Mouse (Mus musculus): Measurements from ENCODE around the gene Gm6793.

Gm6793 gene

GRCm38 (mm10) chr8:111984511-111984910 lies 30.3 kb downstream of the Gm6793 start:
- DNase-seq (ENCODE audit: low read depth, low spot score), result no peak

- peak; percentile 32 for DNase-seq (ENCODE audit: low read depth, low spot score)
Observed at GRCm38 (mm10) chr8:111982116-111982515, 32.7 kb downstream of the Gm6793 start.

- no peak for DNase-seq (ENCODE audit: low read depth, low spot score)
Observed at GRCm38 (mm10) chr8:111978147-111978546, 36.7 kb downstream of the Gm6793 start.

GRCm38 (mm10) chr8:111976326-111976725 lies 38.5 kb downstream of the Gm6793 start:
- DNase-seq (ENCODE audit: low read depth, low spot score), result peak; percentile 75

- no peak for DNase-seq (ENCODE audit: low read depth, low spot score)
Observed at GRCm38 (mm10) chr8:111975706-111976105, 39.1 kb downstream of the Gm6793 start.

GRCm38 (mm10) chr8:111974138-111974537 lies 40.7 kb downstream of the Gm6793 start:
- peak; percentile 54 for DNase-seq (ENCODE audit: low read depth, low spot score)

GRCm38 (mm10) chr8:111968991-111969390 lies 45.8 kb downstream of the Gm6793 start:
- no peak for DNase-seq (ENCODE audit: low read depth, low spot score)

GRCm38 (mm10) chr8:111968541-111968940 lies 46.3 kb downstream of the Gm6793 start:
- no peak for DNase-seq (ENCODE audit: low read depth, low spot score)

GRCm38 (mm10) chr8:111967246-111967870 lies 47.5 kb downstream of the Gm6793 start:
- peak; percentile 73 for DNase-seq (ENCODE audit: low read depth, low spot score)

GRCm38 (mm10) chr8:111964849-111965561 lies 49.8 kb downstream of the Gm6793 start:
- no peak for DNase-seq (ENCODE audit: low read depth, low spot score)

- DNase-seq (ENCODE audit: low read depth, low spot score), result peak; percentile 45
Observed at GRCm38 (mm10) chr8:111964351-111964750, 50.5 kb downstream of the Gm6793 start.

GRCm38 (mm10) chr8:111963546-111963945 lies 51.3 kb downstream of the Gm6793 start:
- DNase-seq (ENCODE audit: low read depth, low spot score), result no peak

Data from CD4-positive helper T cell, adult 2 months (primary cell).